Mouse (Mus musculus): Measurements from ENCODE around the gene Ppp1ca. TPM values are rescaled to one million over a fixed set of nuclear protein-coding genes. Genes with fewer than 3 reads are reported as not detected.

Ppp1ca gene
- polyA plus RNA-seq, 1 experiment from 2014 or later: 1,070 TPM

DNA sequence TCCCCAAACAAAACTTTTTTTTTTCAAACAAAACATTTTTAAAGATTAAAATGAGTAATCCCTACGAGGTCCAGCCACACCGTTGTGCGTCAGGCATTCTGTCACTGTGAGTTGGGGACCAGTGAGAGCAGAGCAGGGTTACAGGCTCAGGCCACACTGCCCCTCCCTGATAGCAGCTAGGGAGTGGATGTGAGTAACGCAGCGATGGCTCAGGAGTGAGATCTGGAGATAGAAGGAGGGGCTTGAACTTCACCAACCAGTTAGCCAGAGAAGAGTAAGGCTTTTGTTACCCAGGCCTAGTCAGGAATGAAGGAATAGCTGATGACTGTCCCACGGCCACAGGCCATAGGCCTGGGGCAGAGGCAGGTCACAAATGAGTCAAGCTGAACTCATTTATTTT, 52.9 kb downstream of the Ppp1ca start:
- Histone ChIP-seq H3K27ac (no peak overlapping the region), H3K36me3 (no peaks in the 10 kb centered on the region), H3K9me3 (replicated peaks) (no peaks in the 10 kb centered on the region), H3K4me3 (no peak overlapping the region), H3K27me3 (ENCODE audit: low read depth, poor library complexity, severe bottlenecking) (no peaks in the 10 kb centered on the region), H3K4me1 (peaks cover 13% of the 10 kb centered on the region)
- no peak for DNase-seq (ENCODE audit: low spot score)
- 84% methylated on average over 6 of the region's 6 CpGs for WGBS

Small RNA genes lying within 50 kb of the gene (microRNA-seq; reads per million reads assigned to microRNA genes)
- not detected for gene Gm26115

Other genes starting within 250 kb of the Ppp1ca start
- not detected in 2 replicates for gene Aldh3b3, start 233.4 kb upstream of the Ppp1ca start, polyA plus RNA-seq (2016; fragmentation: Nextera tagmentation; extraction: Ambion mirVana)
- gene Aldh3b2, start 219.7 kb upstream of the Ppp1ca start, polyA plus RNA-seq (2016; fragmentation: Nextera tagmentation; extraction: Ambion mirVana): 1.4 and 2.4 TPM in 2 replicates
- gene Acy3, start 205.5 kb upstream of the Ppp1ca start, polyA plus RNA-seq (2016; fragmentation: Nextera tagmentation; extraction: Ambion mirVana): 3.9 and 5.6 TPM in 2 replicates
- 0.10 TPM in 1 of 2 replicates, not detected in the other for gene Tbx10, start 199.3 kb upstream of the Ppp1ca start, polyA plus RNA-seq (2016; fragmentation: Nextera tagmentation; extraction: Ambion mirVana)
- gene Nudt8, start 191.5 kb upstream of the Ppp1ca start, polyA plus RNA-seq (2016; fragmentation: Nextera tagmentation; extraction: Ambion mirVana): 32.4 and 36.0 TPM in 2 replicates
- gene Gm49405, start 191.4 kb upstream of the Ppp1ca start, polyA plus RNA-seq (2016; fragmentation: Nextera tagmentation; extraction: Ambion mirVana): 3.5 and 4.6 TPM in 2 replicates
- gene Doc2g, start 188.8 kb upstream of the Ppp1ca start, polyA plus RNA-seq (2016; fragmentation: Nextera tagmentation; extraction: Ambion mirVana): 5.0 and 7.6 TPM in 2 replicates
- 220 and 221 TPM in 2 replicates for gene Ndufv1, start 179.3 kb upstream of the Ppp1ca start, polyA plus RNA-seq (2016; fragmentation: Nextera tagmentation; extraction: Ambion mirVana)
- gene Gstp1, start 154.1 kb upstream of the Ppp1ca start, polyA plus RNA-seq (2016; fragmentation: Nextera tagmentation; extraction: Ambion mirVana): 478 and 510 TPM in 2 replicates
- 0.62 and 0.88 TPM in 2 replicates for gene Gstp2, start 146.0 kb upstream of the Ppp1ca start, polyA plus RNA-seq (2016; fragmentation: Nextera tagmentation; extraction: Ambion mirVana)
- not detected in 2 replicates for gene Gstp3, start 132.5 kb upstream of the Ppp1ca start, polyA plus RNA-seq (2016; fragmentation: Nextera tagmentation; extraction: Ambion mirVana)
- gene Cabp2, start 110.5 kb upstream of the Ppp1ca start, polyA plus RNA-seq (2016; fragmentation: Nextera tagmentation; extraction: Ambion mirVana): not detected in 2 replicates
- 86.7 and 87.0 TPM in 2 replicates for gene Cdk2ap2, start 94.9 kb upstream of the Ppp1ca start, polyA plus RNA-seq (2016; fragmentation: Nextera tagmentation; extraction: Ambion mirVana)
- 5.9 and 7.9 TPM in 2 replicates for gene Pitpnm1, start 92.1 kb upstream of the Ppp1ca start, polyA plus RNA-seq (2016; fragmentation: Nextera tagmentation; extraction: Ambion mirVana)
- gene Aip, start 66.2 kb upstream of the Ppp1ca start, polyA plus RNA-seq (2016; fragmentation: Nextera tagmentation; extraction: Ambion mirVana): 74.9 and 79.2 TPM in 2 replicates
- gene Gpr152, start 52.3 kb upstream of the Ppp1ca start, polyA plus RNA-seq (2016; fragmentation: Nextera tagmentation; extraction: Ambion mirVana): not detected in 2 replicates
- 0.15 TPM in 1 of 2 replicates, not detected in the other for gene Cabp4, start 48.0 kb upstream of the Ppp1ca start, polyA plus RNA-seq (2016; fragmentation: Nextera tagmentation; extraction: Ambion mirVana)
- gene Coro1b, start 43.4 kb upstream of the Ppp1ca start, polyA plus RNA-seq (2016; fragmentation: Nextera tagmentation; extraction: Ambion mirVana): 129 and 148 TPM in 2 replicates
- gene Ptprcap, start 38.5 kb upstream of the Ppp1ca start, polyA plus RNA-seq (2016; fragmentation: Nextera tagmentation; extraction: Ambion mirVana): 0.93 and 1.4 TPM in 2 replicates
- gene Rps6kb2, start 28.7 kb upstream of the Ppp1ca start, polyA plus RNA-seq (2016; fragmentation: Nextera tagmentation; extraction: Ambion mirVana): 58.3 and 66.0 TPM in 2 replicates
- 3.2 and 3.3 TPM in 2 replicates for gene Carns1, start 16.6 kb upstream of the Ppp1ca start, polyA plus RNA-seq (2016; fragmentation: Nextera tagmentation; extraction: Ambion mirVana)
- 0.21 and 1.2 TPM in 2 replicates for gene Tbc1d10c, start 781 bp upstream of the Ppp1ca start, polyA plus RNA-seq (2016; fragmentation: Nextera tagmentation; extraction: Ambion mirVana)
- 58.2 and 61.5 TPM in 2 replicates for gene Rad9a, start 9.6 kb downstream of the Ppp1ca start, polyA plus RNA-seq (2016; fragmentation: Nextera tagmentation; extraction: Ambion mirVana)
- 4.3 and 6.0 TPM in 2 replicates for gene Clcf1, start 22.2 kb downstream of the Ppp1ca start, polyA plus RNA-seq (2016; fragmentation: Nextera tagmentation; extraction: Ambion mirVana)
- gene AC109138.7, start 22.3 kb downstream of the Ppp1ca start, polyA plus RNA-seq (2016; fragmentation: Nextera tagmentation; extraction: Ambion mirVana): not detected in 2 replicates
- gene Pold4, start 39.8 kb downstream of the Ppp1ca start, polyA plus RNA-seq (2016; fragmentation: Nextera tagmentation; extraction: Ambion mirVana): 14.0 and 16.2 TPM in 2 replicates
- gene Ssh3, start 77.1 kb downstream of the Ppp1ca start, polyA plus RNA-seq (2016; fragmentation: Nextera tagmentation; extraction: Ambion mirVana): 2.5 and 4.4 TPM in 2 replicates
- gene Ankrd13d, start 91.1 kb downstream of the Ppp1ca start, polyA plus RNA-seq (2016; fragmentation: Nextera tagmentation; extraction: Ambion mirVana): 5.5 and 7.9 TPM in 2 replicates
- 14.6 and 15.5 TPM in 2 replicates for gene Grk2, start 114.2 kb downstream of the Ppp1ca start, polyA plus RNA-seq (2016; fragmentation: Nextera tagmentation; extraction: Ambion mirVana)
- gene Kdm2a, start 206.2 kb downstream of the Ppp1ca start, polyA plus RNA-seq (2016; fragmentation: Nextera tagmentation; extraction: Ambion mirVana): 67.6 and 77.9 TPM in 2 replicates
- 24.7 and 32.9 TPM in 2 replicates for gene Rhod, start 247.4 kb downstream of the Ppp1ca start, polyA plus RNA-seq (2016; fragmentation: Nextera tagmentation; extraction: Ambion mirVana)

Data from limb, embryonic 10.5 days (tissue).